Mouse (Mus musculus) kidney, adult 2 months (tissue): Measurements from ENCODE around the gene Galr3.

Experiments used
- CTCF ChIP-seq: fragments of 200-500 bp; conservative IDR thresholded peaks from 2 replicates; pipeline ENCODE4 v1.5.1; 2011; ENCODE audit warnings: low read depth, mild to moderate bottlenecking, control low read depth, low read length, moderate library complexity, mixed read lengths; ENCODE audit not compliant: insufficient read depth, insufficient read length
- POLR2A ChIP-seq: fragments of 200-500 bp; IDR thresholded peaks from one replicate; pipeline ENCODE4 v1.6.1; 2011; ENCODE audit warnings: low read depth, low read length, control low read depth

DNA sequence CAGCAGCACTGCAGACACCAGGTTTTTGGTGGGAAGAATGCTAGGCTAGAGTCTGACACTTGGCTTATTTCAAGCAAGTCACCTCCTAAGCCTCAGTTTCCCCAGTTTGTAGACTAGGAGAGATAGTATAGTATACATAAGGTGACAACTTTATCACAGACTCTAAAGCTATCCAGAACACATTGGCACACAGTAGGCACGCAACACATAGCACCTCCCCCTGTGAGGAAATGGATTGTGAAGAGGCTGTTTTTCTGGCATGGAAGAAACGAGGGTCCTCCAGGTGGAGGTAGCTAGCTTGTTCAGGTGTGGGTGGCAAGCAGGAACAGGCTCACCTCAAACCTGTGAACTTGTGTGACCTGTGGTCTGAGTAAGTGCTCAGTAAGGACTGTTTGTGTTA, 9.3 kb downstream of the Galr3 start:
- TF ChIP-seq CTCF (no peak), POLR2A (no peak)
